Mouse (Mus musculus): ENCODE data around the gene Lama2. TPM values are rescaled to one million over a fixed set of nuclear protein-coding genes. Genes with fewer than 3 reads are reported as not detected.

Gene Lama2
- polyA plus RNA-seq, 1 experiment from 2014 or later, result 6.1 TPM

GRCm38 (mm10) chr10:27413583-27414465 lies 205.7 kb downstream of the Lama2 start:
- WGBS, result 69% methylated on average over 5 of the region's 5 CpGs
- no peaks in the 10 kb centered on the region for H3K4me1 ChIP-seq (ENCODE audit: control insufficient read depth, insufficient read depth, low read length)
- H3K27ac ChIP-seq (ENCODE audit: low read length), result no peak overlapping the region
- H3K36me3 ChIP-seq (ENCODE audit: control insufficient read depth, insufficient read depth, low read length), result no peaks in the 10 kb centered on the region
- no peak overlapping the region for H3K9ac ChIP-seq (ENCODE audit: low read depth, low read length)
- no peaks in the 10 kb centered on the region for H3K9me3 ChIP-seq (ENCODE audit: control insufficient read depth, low read length)
- H3K4me3 ChIP-seq (ENCODE audit: low read length), result no peak overlapping the region
- no peak for ATAC-seq
- no peaks in the 10 kb centered on the region for H3K27me3 ChIP-seq (replicated peaks; ENCODE audit: control insufficient read depth, insufficient read depth, low read length)
- no peak overlapping the region for H3K4me2 ChIP-seq (ENCODE audit: low read depth, low read length)

- H3K36me3 ChIP-seq (ENCODE audit: control insufficient read depth, insufficient read depth, low read length), result no peaks in the 10 kb centered on the region
- no peak overlapping the region for H3K27ac ChIP-seq (ENCODE audit: low read length)
- 0 out of 2 replicates have a peak, but pooled peaks have one; percentile 21 for ATAC-seq
- H3K9ac ChIP-seq (ENCODE audit: low read depth, low read length), result no peak overlapping the region
- H3K4me2 ChIP-seq (ENCODE audit: low read depth, low read length), result no peak overlapping the region
- H3K4me3 ChIP-seq (ENCODE audit: low read length), result no peak overlapping the region
- 47% methylated on average over 1 of the region's 1 CpGs for WGBS
- no peaks in the 10 kb centered on the region for H3K4me1 ChIP-seq (ENCODE audit: control insufficient read depth, insufficient read depth, low read length)
- H3K9me3 ChIP-seq (ENCODE audit: control insufficient read depth, low read length), result no peaks in the 10 kb centered on the region
- no peaks in the 10 kb centered on the region for H3K27me3 ChIP-seq (replicated peaks; ENCODE audit: control insufficient read depth, insufficient read depth, low read length)
These were observed 228.8 kb downstream of the Lama2 start for GRCm38 (mm10) chr10:27390753-27391152.

- H3K27me3 ChIP-seq (replicated peaks; ENCODE audit: control insufficient read depth, insufficient read depth, low read length), result no peaks in the 10 kb centered on the region
- no peak for ATAC-seq
- H3K4me1 ChIP-seq (ENCODE audit: control insufficient read depth, insufficient read depth, low read length), result no peaks in the 10 kb centered on the region
- 40% methylated on average over 1 of the region's 1 CpGs for WGBS
- H3K27ac ChIP-seq (ENCODE audit: low read length), result no peak overlapping the region
- H3K9me3 ChIP-seq (ENCODE audit: control insufficient read depth, low read length), result no peaks in the 10 kb centered on the region
- H3K9ac ChIP-seq (ENCODE audit: low read depth, low read length), result no peak overlapping the region
- no peak overlapping the region for H3K4me2 ChIP-seq (ENCODE audit: low read depth, low read length)
- no peaks in the 10 kb centered on the region for H3K36me3 ChIP-seq (ENCODE audit: control insufficient read depth, insufficient read depth, low read length)
- no peak overlapping the region for H3K4me3 ChIP-seq (ENCODE audit: low read length)
These were observed 232.0 kb downstream of the Lama2 start for GRCm38 (mm10) chr10:27387531-27387930.

- H3K4me3 ChIP-seq (ENCODE audit: low read length), result no peak overlapping the region
- H3K27ac ChIP-seq (ENCODE audit: low read length), result no peak overlapping the region
- 85% methylated on average over 4 of the region's 4 CpGs for WGBS
- H3K4me1 ChIP-seq (ENCODE audit: control insufficient read depth, insufficient read depth, low read length), result no peaks in the 10 kb centered on the region
- H3K27me3 ChIP-seq (replicated peaks; ENCODE audit: control insufficient read depth, insufficient read depth, low read length), result no peaks in the 10 kb centered on the region
- no peak overlapping the region for H3K4me2 ChIP-seq (ENCODE audit: low read depth, low read length)
- no peak for ATAC-seq
- no peaks in the 10 kb centered on the region for H3K36me3 ChIP-seq (ENCODE audit: control insufficient read depth, insufficient read depth, low read length)
- H3K9me3 ChIP-seq (ENCODE audit: control insufficient read depth, low read length), result no peaks in the 10 kb centered on the region
- H3K9ac ChIP-seq (ENCODE audit: low read depth, low read length), result no peak overlapping the region
These were observed 234.9 kb downstream of the Lama2 start for GRCm38 (mm10) chr10:27384636-27385035.

- no peaks in the 10 kb centered on the region for H3K27me3 ChIP-seq (replicated peaks; ENCODE audit: control insufficient read depth, insufficient read depth, low read length)
- H3K4me2 ChIP-seq (ENCODE audit: low read depth, low read length), result no peak overlapping the region
- no peak overlapping the region for H3K27ac ChIP-seq (ENCODE audit: low read length)
- 52% methylated on average over 2 of the region's 2 CpGs for WGBS
- no peak for ATAC-seq
- H3K9ac ChIP-seq (ENCODE audit: low read depth, low read length), result no peak overlapping the region
- H3K4me1 ChIP-seq (ENCODE audit: control insufficient read depth, insufficient read depth, low read length), result no peaks in the 10 kb centered on the region
- no peaks in the 10 kb centered on the region for H3K9me3 ChIP-seq (ENCODE audit: control insufficient read depth, low read length)
- no peak overlapping the region for H3K4me3 ChIP-seq (ENCODE audit: low read length)
- no peaks in the 10 kb centered on the region for H3K36me3 ChIP-seq (ENCODE audit: control insufficient read depth, insufficient read depth, low read length)
These were observed 236.5 kb downstream of the Lama2 start for GRCm38 (mm10) chr10:27382887-27383609.

- 56% methylated on average over 1 of the region's 1 CpGs for WGBS
- no peaks in the 10 kb centered on the region for H3K4me1 ChIP-seq (ENCODE audit: control insufficient read depth, insufficient read depth, low read length)
- H3K4me3 ChIP-seq (ENCODE audit: low read length), result no peak overlapping the region
- H3K36me3 ChIP-seq (ENCODE audit: control insufficient read depth, insufficient read depth, low read length), result no peaks in the 10 kb centered on the region
- ATAC-seq, result no peak
- no peak overlapping the region for H3K9ac ChIP-seq (ENCODE audit: low read depth, low read length)
- no peak overlapping the region for H3K27ac ChIP-seq (ENCODE audit: low read length)
- no peaks in the 10 kb centered on the region for H3K27me3 ChIP-seq (replicated peaks; ENCODE audit: control insufficient read depth, insufficient read depth, low read length)
- no peak overlapping the region for H3K4me2 ChIP-seq (ENCODE audit: low read depth, low read length)
- no peaks in the 10 kb centered on the region for H3K9me3 ChIP-seq (ENCODE audit: control insufficient read depth, low read length)
These were observed 241.3 kb downstream of the Lama2 start for GRCm38 (mm10) chr10:27378286-27378685.

- H3K4me2 ChIP-seq (ENCODE audit: low read depth, low read length), result no peak overlapping the region
- WGBS, result 52% methylated on average over 7 of the region's 7 CpGs
- no peaks in the 10 kb centered on the region for H3K9me3 ChIP-seq (ENCODE audit: control insufficient read depth, low read length)
- ATAC-seq, result no peak
- no peaks in the 10 kb centered on the region for H3K27me3 ChIP-seq (replicated peaks; ENCODE audit: control insufficient read depth, insufficient read depth, low read length)
- H3K4me3 ChIP-seq (ENCODE audit: low read length), result no peak overlapping the region
- H3K4me1 ChIP-seq (ENCODE audit: control insufficient read depth, insufficient read depth, low read length), result no peaks in the 10 kb centered on the region
- H3K9ac ChIP-seq (ENCODE audit: low read depth, low read length), result no peak overlapping the region
- H3K36me3 ChIP-seq (ENCODE audit: control insufficient read depth, insufficient read depth, low read length), result no peaks in the 10 kb centered on the region
- no peak overlapping the region for H3K27ac ChIP-seq (ENCODE audit: low read length)
These were observed 275.3 kb downstream of the Lama2 start for GRCm38 (mm10) chr10:27344278-27344677.

GRCm38 (mm10) chr10:27322410-27322990 lies 297.1 kb downstream of the Lama2 start:
- no peak overlapping the region for H3K27ac ChIP-seq (ENCODE audit: low read length)
- no peak for ATAC-seq
- 85% methylated on average over 4 of the region's 4 CpGs for WGBS
- no peaks in the 10 kb centered on the region for H3K27me3 ChIP-seq (replicated peaks; ENCODE audit: control insufficient read depth, insufficient read depth, low read length)
- H3K9ac ChIP-seq (ENCODE audit: low read depth, low read length), result no peak overlapping the region
- H3K9me3 ChIP-seq (ENCODE audit: control insufficient read depth, low read length), result no peaks in the 10 kb centered on the region
- H3K4me3 ChIP-seq (ENCODE audit: low read length), result no peak overlapping the region
- H3K36me3 ChIP-seq (ENCODE audit: control insufficient read depth, insufficient read depth, low read length), result no peaks in the 10 kb centered on the region
- no peaks in the 10 kb centered on the region for H3K4me1 ChIP-seq (ENCODE audit: control insufficient read depth, insufficient read depth, low read length)
- no peak overlapping the region for H3K4me2 ChIP-seq (ENCODE audit: low read depth, low read length)

- Histone ChIP-seq H3K27ac (ENCODE audit: low read length) (no peak overlapping the region), H3K4me2 (ENCODE audit: low read depth, low read length) (no peak overlapping the region), H3K27me3 (replicated peaks; ENCODE audit: control insufficient read depth, insufficient read depth, low read length) (no peaks in the 10 kb centered on the region), H3K9ac (ENCODE audit: low read depth, low read length) (no peak overlapping the region), H3K4me1 (ENCODE audit: control insufficient read depth, insufficient read depth, low read length) (no peaks in the 10 kb centered on the region), H3K9me3 (ENCODE audit: control insufficient read depth, low read length) (no peaks in the 10 kb centered on the region), H3K36me3 (ENCODE audit: control insufficient read depth, insufficient read depth, low read length) (no peaks in the 10 kb centered on the region), H3K4me3 (ENCODE audit: low read length) (no peak overlapping the region)
- no peak for ATAC-seq
- 73% methylated on average over 8 of the region's 8 CpGs for WGBS
These were observed 312.1 kb downstream of the Lama2 start for GRCm38 (mm10) chr10:27307444-27307843.

Measured in intestine, embryonic 16.5 days (tissue).